Mouse (Mus musculus) natural killer cell, adult 2 months (primary cell): ENCODE measurements at regions not wholly inside any gene's neighbourhood (a gene's known extent, or its start where the extent isn't known, plus 50 kb on each side); places are given as distances from the start of the nearest gene placed in this dataset.

Source experiments
- DNase-seq, 2 experiments: peaks; one replicate each; pipeline ENCODE4 v3.0.0; 2022; ENCODE audit warnings: low spot score in 2 of 2

GRCm38 (mm10) chr1:55888711-55889366 is 483.1 kb downstream of the Plcl1 start:
- DNase-seq: no peak

DNA sequence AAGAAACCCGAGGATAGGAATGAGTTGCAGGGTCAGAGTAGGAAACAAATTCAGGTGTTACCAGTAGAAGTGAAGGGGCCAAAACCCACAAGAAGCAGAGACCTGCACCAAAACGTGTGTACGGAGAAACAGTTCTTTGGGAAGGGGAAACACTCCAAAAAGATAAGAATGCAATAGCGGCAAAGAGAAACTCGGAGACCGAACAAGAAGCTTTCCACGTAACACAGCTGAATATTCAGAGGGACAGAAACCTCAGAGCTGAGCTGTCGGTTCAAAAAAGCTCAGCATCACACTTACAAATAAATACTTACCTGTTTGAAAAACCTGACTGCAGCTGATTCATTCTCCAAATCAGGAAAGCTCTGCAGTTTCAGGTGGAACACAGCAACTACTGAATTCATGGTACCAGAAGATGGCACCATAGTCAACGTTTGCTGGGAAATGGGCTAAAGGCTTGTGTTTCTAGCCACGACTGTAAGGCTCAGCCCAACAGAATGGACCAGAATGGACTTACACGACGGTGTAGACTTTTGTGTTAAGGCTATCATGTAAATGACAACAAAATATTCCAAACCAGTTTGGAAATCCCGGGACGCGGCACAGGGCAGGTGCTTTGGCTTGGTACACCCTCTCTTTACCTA is 484.9 kb downstream of the Plcl1 start:
- DNase-seq: no peak

DNA sequence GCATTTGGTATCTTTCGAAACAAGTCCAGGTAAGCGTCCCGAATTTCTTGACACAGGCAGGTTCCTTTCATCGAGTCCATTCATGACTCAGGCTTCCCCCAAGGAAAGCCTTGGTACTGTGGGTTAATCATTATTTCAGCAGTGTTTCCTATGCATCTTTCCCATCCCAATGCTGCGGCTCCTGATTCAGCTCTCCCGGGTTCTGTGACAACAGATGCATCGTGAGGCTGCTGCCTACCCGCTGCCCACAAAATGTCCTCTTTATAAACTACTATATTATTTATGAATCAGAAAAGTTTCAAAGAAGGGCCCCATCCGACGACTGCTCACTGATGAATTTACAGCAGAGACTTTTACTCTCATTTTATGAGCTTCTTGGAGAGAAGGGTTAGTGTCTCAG is 486.2 kb downstream of the Plcl1 start:
- no peak for DNase-seq

GRCm38 (mm10) chr1:55897572-55897971 is 491.9 kb downstream of the Plcl1 start:
- no peak for DNase-seq

GRCm38 (mm10) chr1:55898031-55898430 is 492.3 kb downstream of the Plcl1 start:
- no peak for DNase-seq

DNA sequence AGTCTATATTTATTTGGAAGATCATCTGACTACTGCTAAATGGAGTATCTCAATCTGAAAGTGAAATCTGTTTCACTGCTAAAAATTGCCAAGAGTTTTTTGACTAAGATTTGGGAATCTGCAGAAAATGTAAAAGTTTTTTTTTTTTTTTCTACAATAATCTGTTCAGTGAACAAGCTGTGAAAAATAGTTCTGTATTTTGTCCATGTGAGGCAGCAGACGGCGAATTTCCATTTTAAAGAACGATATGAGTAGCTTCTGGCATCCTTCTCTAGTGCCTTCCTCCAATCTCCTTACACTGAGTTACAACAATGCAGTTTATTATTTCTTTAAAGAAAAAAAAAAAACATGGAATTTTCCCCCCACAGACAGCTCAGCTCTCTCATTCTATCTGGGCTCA is 494.3 kb downstream of the Plcl1 start:
- DNase-seq: no peak

- no peak for DNase-seq
Observed at GRCm38 (mm10) chr1:55903177-55903576, 497.5 kb downstream of the Plcl1 start.

- DNase-seq: no peak
Observed at GRCm38 (mm10) chr1:55904571-55904970, 498.9 kb downstream of the Plcl1 start.

GRCm38 (mm10) chr1:55905232-55905631 is 499.5 kb downstream of the Plcl1 start:
- DNase-seq: no peak

- no peak for DNase-seq
Observed at GRCm38 (mm10) chr1:55910024-55910423, 504.3 kb downstream of the Plcl1 start.

DNA sequence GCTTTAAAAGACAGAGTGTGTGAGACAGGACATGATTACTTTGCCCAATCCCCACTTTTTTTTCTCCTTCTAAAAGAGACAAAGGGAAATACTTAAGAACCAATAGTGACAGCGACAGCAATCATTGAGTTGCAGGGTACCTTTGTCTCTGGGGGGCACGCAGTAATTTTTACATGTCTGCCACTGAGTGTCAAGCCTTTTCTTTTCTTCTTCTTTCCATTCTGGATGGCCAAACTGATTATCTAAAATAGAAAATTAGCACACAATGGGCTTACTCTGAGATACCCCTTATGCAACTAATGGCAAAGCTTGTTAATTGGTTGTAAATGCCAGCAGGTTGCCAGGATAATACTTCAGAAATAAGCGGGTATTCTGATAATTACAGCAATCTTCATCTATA is 508.6 kb downstream of the Plcl1 start:
- no peak for DNase-seq

DNA sequence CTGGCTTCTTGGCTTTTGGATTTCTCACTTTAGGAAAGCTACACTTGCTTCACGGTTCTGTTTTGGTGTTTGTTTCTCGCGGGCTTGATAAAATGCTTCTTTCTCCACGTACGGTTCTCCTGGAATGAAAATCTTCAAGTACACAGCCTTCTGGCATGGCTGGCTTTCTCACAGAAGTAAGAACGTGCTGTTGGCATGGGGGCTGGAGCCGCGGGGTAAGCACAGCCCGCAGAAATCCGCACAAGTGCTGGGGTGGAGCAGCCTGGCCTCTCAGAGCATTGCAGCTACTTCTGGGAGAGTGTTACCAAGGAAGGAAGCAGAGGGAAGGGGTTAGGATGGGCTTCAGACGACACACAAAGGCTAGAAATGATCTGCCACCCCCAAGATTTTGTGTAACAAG is 510.2 kb downstream of the Plcl1 start:
- DNase-seq: no peak

- no peak for DNase-seq
Observed at GRCm38 (mm10) chr1:55919516-55919915, 513.8 kb downstream of the Plcl1 start.

- DNase-seq: no peak
Observed at GRCm38 (mm10) chr1:55946786-55947549, 541.2 kb downstream of the Plcl1 start.

- DNase-seq: no peak
Observed at GRCm38 (mm10) chr1:55947618-55948283, 542.0 kb downstream of the Plcl1 start.

- DNase-seq: no peak
Observed at GRCm38 (mm10) chr1:55949606-55950005, 543.9 kb downstream of the Plcl1 start.

GRCm38 (mm10) chr1:55957804-55958445 is 552.2 kb downstream of the Plcl1 start:
- DNase-seq: no peak

- peak in 1 of 2 experiments; percentile 4 for DNase-seq
Observed at GRCm38 (mm10) chr1:55960291-55960690, 554.6 kb downstream of the Plcl1 start.

DNA sequence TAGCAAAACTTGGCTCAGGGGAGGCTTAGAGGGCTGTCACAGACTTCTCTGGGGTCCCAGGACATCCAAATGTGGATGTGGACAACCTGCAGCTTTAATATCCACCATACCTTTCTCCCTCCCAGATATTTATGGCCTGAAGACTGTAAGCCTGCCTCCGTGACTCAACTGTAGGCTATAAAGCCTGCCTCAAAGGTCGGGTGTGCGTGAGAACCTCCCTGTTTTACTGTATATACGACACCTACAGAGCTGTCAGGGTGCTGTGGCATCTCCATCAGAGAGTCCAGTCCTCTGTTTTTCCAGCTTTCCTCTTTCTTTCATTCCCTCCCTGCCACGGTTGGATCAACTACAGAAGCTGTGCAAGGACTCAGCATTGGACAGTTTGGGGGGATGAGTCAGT is 558.1 kb downstream of the Plcl1 start:
- no peak for DNase-seq

DNA sequence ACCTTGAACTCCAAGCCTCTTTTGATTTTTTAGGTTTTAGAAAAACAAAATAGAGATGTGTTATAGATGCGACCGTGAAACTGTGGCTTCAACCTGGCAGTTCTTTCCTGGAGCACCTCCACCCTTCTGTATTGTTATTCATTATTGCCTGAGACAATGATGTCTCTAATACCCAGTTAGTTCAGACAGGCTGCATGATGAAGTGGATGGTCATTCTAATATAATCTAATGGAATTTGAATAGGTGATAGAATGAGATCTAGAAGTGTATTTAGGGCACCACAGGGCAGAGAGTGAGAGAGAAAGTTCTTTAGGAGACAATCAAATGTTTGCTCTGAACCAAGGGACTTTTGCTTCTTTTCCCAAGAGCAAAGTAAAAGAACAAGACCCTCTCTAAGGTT is 560.6 kb downstream of the Plcl1 start:
- no peak for DNase-seq

GRCm38 (mm10) chr1:55967869-55968268 is 562.1 kb downstream of the Plcl1 start:
- no peak for DNase-seq

GRCm38 (mm10) chr1:55977796-55978195 is 572.1 kb downstream of the Plcl1 start:
- no peak for DNase-seq
